Mouse (Mus musculus) 3T3-L1 (cell line): ENCODE results near the gene Tnfsf4.
A peak's percentile ranks its signal among the peaks of the same experiment; 100 is the strongest.

ENCODE experiments used
- DNase-seq: peaks from one replicate; pipeline ENCODE4 v3.0.0-alpha.2; 2015; ENCODE audit warnings: low read depth, low spot score

The Tnfsf4 gene

GRCm38 (mm10) chr1:161394931-161395459 lies at the start of gene Tnfsf4:
TSS of gene Tnfsf4 (plus strand) at chr1:161395409.
- DNase-seq: no peak

GRCm38 (mm10) chr1:161350981-161351380 lies 44.2 kb upstream of the Tnfsf4 start:
- DNase-seq: peak; percentile 73

- DNase-seq: peak; percentile 85
Measured at GRCm38 (mm10) chr1:161365006-161365405, 30.2 kb upstream of the Tnfsf4 start.

GRCm38 (mm10) chr1:161371919-161372318 lies 23.3 kb upstream of the Tnfsf4 start:
- DNase-seq: no peak

- DNase-seq: peak; percentile 77
Measured at GRCm38 (mm10) chr1:161375866-161376265, 19.3 kb upstream of the Tnfsf4 start.

- DNase-seq: no peak
Measured at GRCm38 (mm10) chr1:161378571-161378970, 16.6 kb upstream of the Tnfsf4 start.

GRCm38 (mm10) chr1:161379685-161380424 lies 15.4 kb upstream of the Tnfsf4 start:
- no peak for DNase-seq

- DNase-seq: no peak
Measured at GRCm38 (mm10) chr1:161380425-161380780, 14.8 kb upstream of the Tnfsf4 start.

- no peak for DNase-seq
Measured at GRCm38 (mm10) chr1:161390066-161390465, 5.1 kb upstream of the Tnfsf4 start.

GRCm38 (mm10) chr1:161392906-161393305 lies 2.3 kb upstream of the Tnfsf4 start:
- DNase-seq: no peak

GRCm38 (mm10) chr1:161395610-161396009 lies 401 bp downstream of the Tnfsf4 start:
- DNase-seq: no peak

- no peak for DNase-seq
Measured at GRCm38 (mm10) chr1:161396351-161396750, 1.1 kb downstream of the Tnfsf4 start.

- peak; percentile 90 for DNase-seq
Measured at GRCm38 (mm10) chr1:161400126-161400525, 4.9 kb downstream of the Tnfsf4 start.

- DNase-seq: peak; percentile 42
Measured at GRCm38 (mm10) chr1:161403061-161403460, 7.9 kb downstream of the Tnfsf4 start.

GRCm38 (mm10) chr1:161406480-161406879 lies 11.3 kb downstream of the Tnfsf4 start:
- peak; percentile 29 for DNase-seq

GRCm38 (mm10) chr1:161419926-161420325 lies 24.7 kb downstream of the Tnfsf4 start:
- no peak for DNase-seq

- no peak for DNase-seq
Measured at GRCm38 (mm10) chr1:161420646-161421045, 25.4 kb downstream of the Tnfsf4 start.

GRCm38 (mm10) chr1:161426277-161427056 lies 31.3 kb downstream of the Tnfsf4 start:
- DNase-seq: peak; percentile 20

- no peak for DNase-seq
Measured at GRCm38 (mm10) chr1:161427057-161427311, 31.8 kb downstream of the Tnfsf4 start.

GRCm38 (mm10) chr1:161435781-161436180 lies 40.6 kb downstream of the Tnfsf4 start:
- DNase-seq: no peak

GRCm38 (mm10) chr1:161436503-161436902 lies 41.3 kb downstream of the Tnfsf4 start:
- DNase-seq: no peak

- DNase-seq: no peak
Measured at GRCm38 (mm10) chr1:161444858-161445257, 49.6 kb downstream of the Tnfsf4 start.

GRCm38 (mm10) chr1:161451683-161452245 lies 56.6 kb downstream of the Tnfsf4 start:
- peak; percentile 44 for DNase-seq
